11 mouse cellular contexts compared by ENCODE assay signal in the genomic region with DNA sequence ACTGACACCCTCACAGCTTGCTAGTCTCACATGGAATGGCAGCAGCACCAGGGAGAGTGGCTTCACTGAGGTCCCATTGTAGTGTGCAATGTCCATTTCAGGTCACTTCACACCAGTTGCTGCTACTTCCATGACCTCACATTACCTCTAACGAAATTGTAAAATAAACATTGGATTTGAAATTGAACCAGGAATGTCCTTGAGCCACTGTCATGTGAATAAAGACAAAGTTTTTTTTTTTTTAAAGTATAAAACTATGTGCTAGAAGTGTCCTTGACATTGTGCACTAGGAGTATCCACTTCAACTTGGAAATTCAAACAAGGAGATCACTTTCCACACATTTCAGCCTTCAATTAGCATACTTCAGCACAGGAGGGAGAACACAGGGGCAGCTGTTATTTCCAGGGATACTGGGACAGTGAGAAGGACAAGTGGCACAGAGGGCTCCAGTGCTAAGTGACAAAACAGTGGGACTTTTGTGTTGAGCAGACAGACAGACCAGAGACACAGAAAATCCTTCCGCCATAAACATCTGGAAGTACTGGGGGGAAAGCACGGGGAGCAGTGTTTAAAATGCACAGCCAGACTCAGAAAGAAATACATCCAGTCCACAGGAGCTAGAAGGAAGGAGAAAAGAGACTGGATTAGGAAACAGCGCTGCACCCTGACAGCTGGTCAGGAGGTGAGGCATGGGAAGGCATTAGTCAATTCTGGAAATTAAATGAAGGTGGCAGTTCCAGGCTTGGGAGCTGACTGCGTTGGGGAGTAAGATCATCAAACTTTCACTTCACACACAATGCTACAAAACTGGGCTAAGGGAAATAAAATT. TPM values are rescaled to one million over a fixed set of nuclear protein-coding genes. Genes with fewer than 3 reads are reported as not detected.
A peak's percentile ranks its signal among the peaks of the same experiment; 100 is the strongest.
DNase-seq lines count a peak whose midpoint lies in the region; ATAC-seq and TF ChIP-seq lines count a peak whose summit lies in the region.
"Had no signal": no experiment of that assay in that cellular context is flagged by ENCODE, and none has a peak within 500 bp of the region (broad histone marks: within the 10 kb centered on the region; RNA-seq: fewer than 3 reads in every experiment).

No protein-coding gene starts in this region.

- no peaks in the 10 kb centered on the region for H3K36me3 ChIP-seq in forebrain, embryonic 14.5 days (ENCODE audit: control insufficient read depth, insufficient read depth, low read length)
- H3K36me3 ChIP-seq in lung, postnatal 0 days (ENCODE audit: insufficient read depth, low read length), result no peaks in the 10 kb centered on the region
- no peaks in the 10 kb centered on the region for H3K36me3 ChIP-seq in liver, embryonic 11.5 days (ENCODE audit: control insufficient read depth, insufficient read depth, low read length)
- H3K36me3 ChIP-seq: heart, embryonic 15.5 days had no signal

- H3K27me3 ChIP-seq in forebrain, embryonic 14.5 days (replicated peaks; ENCODE audit: control insufficient read depth, insufficient read depth, low read length), result no peaks in the 10 kb centered on the region
- no peaks in the 10 kb centered on the region for H3K27me3 ChIP-seq in lung, postnatal 0 days (replicated peaks; ENCODE audit: insufficient read depth, low read length)
- no peaks in the 10 kb centered on the region for H3K27me3 ChIP-seq in liver, embryonic 11.5 days (replicated peaks; ENCODE audit: control insufficient read depth, insufficient read depth, low read length)
- H3K27me3 ChIP-seq: heart, embryonic 15.5 days had no signal

- WGBS in forebrain, embryonic 14.5 days, result 59% methylated on average over 5 of the region's 5 CpGs
- 26% methylated on average over 5 of the region's 5 CpGs for WGBS in lung, postnatal 0 days
- 61% methylated on average over 5 of the region's 5 CpGs for WGBS in liver, embryonic 11.5 days

- H3K27ac ChIP-seq in forebrain, embryonic 14.5 days (ENCODE audit: low read depth, low read length), result no peak overlapping the region
- H3K27ac ChIP-seq in lung, postnatal 0 days (ENCODE audit: low read length), result no peak overlapping the region
- H3K27ac ChIP-seq in liver, embryonic 11.5 days (ENCODE audit: low read depth, low read length), result no peak overlapping the region
- H3K27ac ChIP-seq: heart, embryonic 15.5 days had no signal

- peak; percentile 96 for TF ChIP-seq EP300 in lung, postnatal 0 days (IDR thresholded peaks at IDR 0.05)

- TF ChIP-seq CTCF in brain, embryonic 14.5 days (IDR thresholded peaks at IDR 0.05; ENCODE audit: borderline replicate concordance, extremely low read depth, insufficient read depth, insufficient read length), result no peak
- TF ChIP-seq CTCF in lung, postnatal 0 days (IDR thresholded peaks at IDR 0.05), result no peak

- H3K4me2 ChIP-seq in forebrain, embryonic 14.5 days (ENCODE audit: low read length), result no peak overlapping the region
- 0 out of 2 replicates have a peak overlapping the region, but pooled peaks have one; percentile 1 for H3K4me2 ChIP-seq in lung, postnatal 0 days (replicated peaks; ENCODE audit: low read depth, low read length)
- no peak overlapping the region for H3K4me2 ChIP-seq in liver, embryonic 11.5 days
- H3K4me2 ChIP-seq: heart, embryonic 15.5 days had no signal

- no peaks in the 10 kb centered on the region for H3K9me3 ChIP-seq in forebrain, embryonic 14.5 days (replicated peaks; ENCODE audit: control insufficient read depth, low read length)
- no peaks in the 10 kb centered on the region for H3K9me3 ChIP-seq in lung, postnatal 0 days (ENCODE audit: low read length)
- H3K9me3 ChIP-seq in liver, embryonic 11.5 days (ENCODE audit: control insufficient read depth, low read length), result no peaks in the 10 kb centered on the region
- H3K9me3 ChIP-seq: heart, embryonic 15.5 days had no signal

- no peak overlapping the region for H3K4me3 ChIP-seq in forebrain, embryonic 14.5 days (ENCODE audit: low read depth, low read length)
- H3K4me3 ChIP-seq in lung, postnatal 0 days (ENCODE audit: low read depth, low read length), result no peak overlapping the region
- H3K4me3 ChIP-seq in liver, embryonic 11.5 days (ENCODE audit: low read depth, low read length), result no peak overlapping the region
- H3K4me3 ChIP-seq: heart, embryonic 15.5 days had no signal

- H3K4me1 ChIP-seq in forebrain, embryonic 14.5 days (ENCODE audit: control insufficient read depth, insufficient read depth, low read length), result no peaks in the 10 kb centered on the region
- no peaks in the 10 kb centered on the region for H3K4me1 ChIP-seq in lung, postnatal 0 days (ENCODE audit: insufficient read depth, low read depth, low read length)
- H3K4me1 ChIP-seq in liver, embryonic 11.5 days (replicated peaks; ENCODE audit: control insufficient read depth, insufficient read depth, low read length), result no peaks in the 10 kb centered on the region
- H3K4me1 ChIP-seq: heart, embryonic 15.5 days had no signal

- TF ChIP-seq POLR2A in brain, embryonic 14.5 days (IDR thresholded peaks at IDR 0.05; ENCODE audit: borderline replicate concordance, extremely low read depth, insufficient read depth, insufficient read length, poor library complexity, severe bottlenecking), result no peak

- H3K9ac ChIP-seq in forebrain, embryonic 14.5 days (ENCODE audit: low read length), result no peak overlapping the region
- no peak overlapping the region for H3K9ac ChIP-seq in lung, postnatal 0 days (replicated peaks; ENCODE audit: low read depth)
- H3K9ac ChIP-seq in liver, embryonic 11.5 days (ENCODE audit: low read depth, low read length), result no peak overlapping the region
- H3K9ac ChIP-seq: heart, embryonic 15.5 days had no signal

- peak; percentile 4 for DNase-seq in kidney, adult 18-20 months
- DNase-seq in kidney, postnatal 14 days, result no peak
- DNase-seq in brain, embryonic 14.5 days (ENCODE audit: low read depth), result peak; percentile 50
- DNase-seq in forebrain, embryonic 14.5 days (ENCODE audit: low spot score), result no peak
- peak; percentile 89 for DNase-seq in lung, postnatal 0 days (ENCODE audit: low spot score)
- no peak for DNase-seq in urinary bladder, postnatal 10 days (ENCODE audit: low spot score)
- DNase-seq in gastrocnemius, adult 18-20 months (ENCODE audit: low spot score), result no peak
- DNase-seq in liver, embryonic 11.5 days (ENCODE audit: low spot score), result no peak
- DNase-seq: cerebellum, adult 11-12 months; kidney, postnatal 25 days had no signal

- peak; percentile 45; the same call in 1 of the 2 replicates for ATAC-seq in forebrain, embryonic 14.5 days
- peak; percentile 93 for ATAC-seq in lung, postnatal 0 days
- no peak for ATAC-seq in liver, embryonic 11.5 days (replicated peaks; ENCODE audit: low FRiP score)

RNA-seq across cellular contexts. Expression of gene Prkd1, which starts 49.9 kb away (rescaled TPM):
- 5.0 and 8.1 TPM in 2 replicates for polyA plus RNA-seq in brain, embryonic 14.5 days (2012; rRNA removed)
- 4.9 and 5.0 TPM in 2 replicates for polyA plus RNA-seq in forebrain, embryonic 14.5 days (2014; fragmentation: Nextera tagmentation; extraction: Ambion mirVana)
- 4.0 and 4.9 TPM in 2 replicates for polyA plus RNA-seq in lung, postnatal 0 days (2015; fragmentation: Nextera tagmentation; extraction: Ambion mirVana)
- total RNA-seq in gastrocnemius, adult 18-20 months (2021), result 1 to 10 TPM; 1.6 to 2.5 TPM
- 2.6 and 2.9 TPM in 2 replicates for polyA plus RNA-seq in liver, embryonic 11.5 days (2014; fragmentation: Nextera tagmentation; extraction: Ambion mirVana)

Comparison
In these comparisons a context has a peak if more than half of its experiments do, and no peak if none do; other contexts are left out.
1. DNase-seq: peak in kidney, adult 18-20 months (single experiment), brain, embryonic 14.5 days (single experiment) and lung, postnatal 0 days (single experiment); none in kidney, postnatal 14 days (single experiment), forebrain, embryonic 14.5 days (single experiment), urinary bladder, postnatal 10 days (single experiment), gastrocnemius, adult 18-20 months (single experiment) and liver, embryonic 11.5 days (single experiment).